In the genomic region with DNA sequence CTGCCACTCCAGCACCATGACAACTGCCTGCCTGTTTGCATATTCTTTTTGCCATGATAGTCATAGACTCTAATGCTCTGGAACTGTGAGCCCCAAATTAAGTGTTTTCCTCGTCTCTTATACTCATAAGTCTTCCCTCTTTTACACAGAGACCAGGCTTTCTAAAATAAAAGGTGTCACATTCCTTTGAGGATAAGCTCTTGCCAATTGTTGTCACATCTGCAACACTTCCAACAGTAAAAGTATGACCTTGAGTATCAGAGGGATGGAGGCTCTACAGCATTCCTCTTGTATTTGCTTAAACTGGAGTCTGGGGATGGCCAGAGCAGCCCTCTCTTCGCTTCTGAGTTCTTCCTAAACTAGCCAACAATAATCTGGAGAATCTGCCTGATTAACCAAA, we compare ENCODE assay signal across 14 mouse cellular contexts.
"Had no signal": no experiment of that assay in that cellular context is flagged by ENCODE, and none has a peak within 500 bp of the region (broad histone marks: within the 10 kb centered on the region; RNA-seq: fewer than 3 reads in every experiment).

No protein-coding gene starts in this region.

- H3K27ac ChIP-seq: left cerebral cortex, adult 2 months; limb, embryonic 10.5 days; liver, embryonic 15.5 days; neural tube, embryonic 15.5 days had no signal

- H3K4me1 ChIP-seq: liver, embryonic 15.5 days had no signal

- H3K9me3 ChIP-seq: limb, embryonic 10.5 days; liver, embryonic 15.5 days; neural tube, embryonic 15.5 days had no signal

- H3K9ac ChIP-seq: liver, embryonic 15.5 days; neural tube, embryonic 15.5 days had no signal

- H3K4me2 ChIP-seq: liver, embryonic 11.5 days; liver, embryonic 15.5 days; neural tube, embryonic 15.5 days had no signal

- H3K36me3 ChIP-seq: limb, embryonic 10.5 days; liver, embryonic 15.5 days; neural tube, embryonic 15.5 days had no signal

- DNase-seq: kidney, adult 9 months; lung, adult 2 months; lung, postnatal 36 days; midbrain, embryonic 14.5 days; right cerebral cortex, adult 18-20 months; right cerebral cortex, postnatal 25 days; thymus, postnatal 36 days had no signal

- H3K27me3 ChIP-seq: liver, embryonic 15.5 days; neural tube, embryonic 15.5 days had no signal

- ATAC-seq: lung, postnatal 0 days had no signal

- H3K4me3 ChIP-seq: left cerebral cortex, adult 2 months; limb, embryonic 10.5 days; liver, embryonic 15.5 days; myocyte; neural tube, embryonic 15.5 days had no signal
